Mouse (Mus musculus): ENCODE data around the gene Rxfp1. TPM values are rescaled to one million over a fixed set of nuclear protein-coding genes. Genes with fewer than 3 reads are reported as not detected.
"Not testable (repeated sequence)": the region's sequence is repeated elsewhere in the genome, so short reads cannot be mapped to it uniquely, and the experiment has no call there.

Rxfp1 gene
- total RNA-seq (2015; ENCODE audit: low replicate concordance) (not detected in 2 replicates), total RNA-seq (2017; ENCODE audit: low replicate concordance) (0.28 TPM in 1 of 2 replicates, not detected in the other)

DNA sequence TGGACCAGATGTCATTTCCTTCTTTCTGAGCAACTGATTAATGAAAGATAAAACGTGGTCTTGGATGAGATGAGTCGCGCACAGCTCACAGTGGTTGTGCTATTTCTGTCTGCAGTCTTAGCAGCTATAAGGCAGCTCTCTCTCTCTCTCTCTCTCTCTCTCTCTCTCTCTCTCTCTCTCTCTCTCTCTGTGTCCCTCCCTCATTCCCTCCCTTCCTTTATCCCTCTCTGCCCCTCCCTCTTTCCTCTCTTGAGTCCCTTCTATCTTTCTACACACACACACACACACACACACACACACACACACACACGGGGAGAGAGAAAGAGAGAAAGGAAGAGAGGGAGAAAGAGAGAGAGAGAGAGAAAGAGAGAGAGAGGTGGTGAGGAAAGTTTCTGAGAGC is at the start of gene Rxfp1:
Gene Rxfp1 (minus strand): TSS at position 101 of the 400 bp plus-strand sequence.
- no peak for ATAC-seq (replicated peaks; ENCODE audit: low FRiP score, poor library complexity, severe bottlenecking)

DNA sequence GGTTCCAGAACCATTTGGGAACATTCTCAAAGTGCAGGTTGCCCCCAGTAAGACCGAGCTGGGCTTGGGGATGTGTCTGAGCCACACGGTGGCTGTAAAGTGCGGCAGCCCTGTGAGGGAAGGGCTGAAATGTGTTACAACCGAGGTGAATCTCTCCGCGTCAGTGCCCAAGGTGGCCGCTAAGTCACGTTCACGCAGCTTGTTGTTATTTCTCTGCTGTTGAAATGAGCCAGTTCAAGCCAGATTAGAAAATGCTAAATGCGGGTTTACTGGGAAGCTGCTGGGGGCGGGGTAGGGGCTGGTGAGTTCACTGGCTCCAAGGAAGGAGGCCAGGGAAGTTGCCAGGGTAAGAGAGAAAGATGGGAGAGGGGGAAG is 46.7 kb upstream of the Rxfp1 start:
- ATAC-seq (replicated peaks; ENCODE audit: low FRiP score, poor library complexity, severe bottlenecking) = no peak

DNA sequence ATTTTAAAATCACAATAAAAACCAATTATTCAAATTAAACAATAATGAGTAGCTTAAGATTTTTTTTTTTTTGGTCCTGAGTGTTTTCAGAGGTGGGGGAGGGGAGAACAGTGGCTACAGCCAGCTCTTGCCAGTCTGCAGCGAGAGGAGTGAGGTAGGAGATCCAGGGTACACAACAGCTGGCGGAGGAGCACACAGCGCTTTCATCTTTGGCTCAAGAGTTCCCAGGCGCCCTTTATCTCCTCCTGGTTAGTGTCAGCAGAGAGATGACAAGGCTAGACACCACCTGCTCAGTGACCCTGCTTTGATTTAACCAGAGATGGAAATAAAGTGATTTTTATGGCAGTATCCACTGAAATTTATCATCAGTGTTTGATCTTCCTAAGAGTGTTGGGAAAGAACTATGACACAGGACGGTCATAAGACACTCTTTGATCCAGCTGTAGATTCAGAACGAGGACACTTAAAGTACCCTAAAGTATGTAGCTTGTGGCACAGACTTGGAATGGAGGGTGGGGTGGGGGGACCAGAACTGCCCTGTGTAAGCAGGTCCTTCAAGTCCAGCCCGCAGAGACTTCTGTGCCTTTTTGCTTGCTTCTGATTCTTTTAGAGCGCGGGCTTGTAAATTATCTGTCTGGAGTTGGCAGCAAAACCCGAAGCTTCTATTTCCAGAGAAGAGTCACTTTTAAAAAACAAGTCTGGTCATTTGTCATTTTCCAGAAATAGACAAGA is 46.1 kb upstream of the Rxfp1 start:
- ATAC-seq (replicated peaks; ENCODE audit: low FRiP score, poor library complexity, severe bottlenecking) = no peak

DNA sequence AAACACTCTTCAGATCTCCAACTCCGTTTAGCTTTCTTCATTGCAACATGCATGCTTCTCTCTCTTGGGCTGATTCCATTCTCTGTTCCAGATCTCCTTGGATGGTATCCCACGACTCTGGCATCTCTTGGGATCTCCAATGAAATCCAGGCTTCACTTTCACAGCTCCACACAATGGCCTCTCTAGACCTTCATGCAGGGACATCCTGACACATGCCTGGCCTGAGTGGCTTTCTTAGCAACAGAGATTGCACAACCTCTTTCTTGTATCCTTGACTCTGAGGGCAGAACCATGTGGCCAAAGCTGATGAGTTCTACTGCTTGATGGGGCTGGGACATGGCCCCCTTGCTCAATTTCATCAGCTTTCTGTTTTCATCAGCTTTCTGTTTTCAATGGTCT is 35.0 kb upstream of the Rxfp1 start:
- no peak for ATAC-seq (replicated peaks; ENCODE audit: low FRiP score, poor library complexity, severe bottlenecking)

DNA sequence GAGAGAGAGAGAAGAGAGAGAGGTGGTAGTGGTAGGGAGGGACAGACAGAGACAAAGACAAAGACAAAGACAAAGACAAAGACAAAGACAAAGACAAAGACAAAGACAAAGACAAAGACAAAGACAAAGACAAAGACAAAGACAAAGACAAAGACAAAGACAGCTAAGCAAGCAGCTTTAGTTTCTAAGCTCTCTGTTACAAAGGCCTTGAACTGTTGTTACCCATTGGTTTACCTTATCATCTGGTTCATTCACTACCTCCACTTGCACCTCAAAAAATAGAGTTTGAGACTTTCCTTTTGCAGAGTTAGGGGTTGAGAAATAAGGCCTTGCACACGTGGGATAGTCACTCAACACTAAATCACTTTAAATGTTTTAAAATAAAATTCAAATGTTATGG is 16.1 kb upstream of the Rxfp1 start:
- ATAC-seq (replicated peaks; ENCODE audit: low FRiP score, poor library complexity, severe bottlenecking) = no peak

DNA sequence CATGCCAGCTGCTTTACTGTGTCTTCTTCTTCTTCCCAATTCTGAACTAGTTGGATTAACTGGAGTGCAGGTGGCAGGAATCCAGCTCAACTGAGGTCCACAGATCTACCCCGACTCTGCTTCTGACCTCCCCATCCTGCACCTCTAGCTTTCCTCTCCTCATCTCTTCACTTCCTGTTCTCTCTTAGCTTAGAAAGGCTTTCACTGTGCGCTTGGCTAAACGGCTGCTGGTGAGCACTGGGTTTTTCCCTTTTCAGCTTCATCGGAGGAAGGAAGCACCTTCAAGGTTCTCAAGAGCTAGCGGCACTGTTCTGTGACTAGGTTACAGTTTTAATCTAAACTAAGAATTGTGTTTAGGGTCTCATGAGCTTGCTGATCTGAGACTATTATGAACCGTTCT is 8.9 kb upstream of the Rxfp1 start:
- ATAC-seq (replicated peaks; ENCODE audit: low FRiP score, poor library complexity, severe bottlenecking) = no peak

DNA sequence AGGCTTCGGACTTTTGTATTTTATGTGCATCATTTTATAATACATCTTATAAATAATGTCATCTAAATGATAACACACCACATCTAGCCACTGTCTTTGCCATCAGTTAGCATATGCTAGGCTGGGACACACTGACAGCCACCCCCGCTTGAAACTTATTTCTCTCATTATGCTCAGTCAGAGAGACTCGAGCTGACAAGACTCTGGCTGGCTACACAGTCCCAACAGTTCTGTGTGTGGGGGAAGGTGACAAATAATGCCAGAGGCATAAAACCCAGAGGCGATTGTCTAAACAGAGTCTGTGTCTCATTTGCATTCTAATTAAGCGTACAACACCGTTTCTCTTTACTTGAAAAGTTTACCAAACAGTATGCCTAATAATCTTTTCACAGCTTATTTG is 7.4 kb upstream of the Rxfp1 start:
- ATAC-seq (replicated peaks; ENCODE audit: low FRiP score, poor library complexity, severe bottlenecking) = no peak

DNA sequence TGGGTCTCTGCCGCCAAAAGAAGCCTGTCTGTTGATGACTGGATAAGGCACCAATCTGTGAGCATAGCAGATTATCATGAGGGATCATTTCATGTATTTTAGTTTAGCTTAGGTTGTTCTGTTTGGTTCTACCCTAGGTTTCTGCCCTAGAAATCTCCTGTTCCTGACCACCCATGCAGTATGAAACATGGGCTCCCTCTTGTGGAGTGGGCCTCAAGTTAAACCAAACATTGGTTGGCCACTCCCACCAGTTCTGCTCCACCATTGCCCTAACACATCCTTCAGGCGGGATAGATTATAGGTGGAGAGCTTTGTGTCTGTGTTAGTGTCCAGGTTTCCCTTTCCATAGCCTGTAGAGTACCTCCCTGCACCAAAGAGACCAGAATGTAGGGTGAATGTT is 6.7 kb upstream of the Rxfp1 start:
- no peak for ATAC-seq (replicated peaks; ENCODE audit: low FRiP score, poor library complexity, severe bottlenecking)

DNA sequence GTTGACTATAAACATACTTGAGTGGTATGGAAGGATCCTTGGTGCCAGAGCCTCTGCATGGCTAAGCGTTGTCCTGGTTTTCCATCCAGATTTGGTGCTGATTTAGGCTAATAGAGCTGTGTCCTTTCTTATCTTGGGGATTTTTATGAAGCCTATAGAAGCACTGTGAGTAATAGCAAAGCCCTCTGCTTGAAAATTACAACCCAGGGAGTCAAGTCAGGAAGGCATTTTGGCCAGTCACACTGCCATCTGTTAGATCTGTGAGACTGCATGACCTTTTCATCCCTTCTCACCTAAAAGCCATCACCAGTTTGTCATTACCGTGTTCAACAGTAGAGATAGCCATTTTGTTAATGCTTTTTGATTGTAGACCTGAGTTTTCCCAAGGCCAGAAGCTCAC is 2.7 kb upstream of the Rxfp1 start:
- ATAC-seq (replicated peaks; ENCODE audit: low FRiP score, poor library complexity, severe bottlenecking) = no peak

DNA sequence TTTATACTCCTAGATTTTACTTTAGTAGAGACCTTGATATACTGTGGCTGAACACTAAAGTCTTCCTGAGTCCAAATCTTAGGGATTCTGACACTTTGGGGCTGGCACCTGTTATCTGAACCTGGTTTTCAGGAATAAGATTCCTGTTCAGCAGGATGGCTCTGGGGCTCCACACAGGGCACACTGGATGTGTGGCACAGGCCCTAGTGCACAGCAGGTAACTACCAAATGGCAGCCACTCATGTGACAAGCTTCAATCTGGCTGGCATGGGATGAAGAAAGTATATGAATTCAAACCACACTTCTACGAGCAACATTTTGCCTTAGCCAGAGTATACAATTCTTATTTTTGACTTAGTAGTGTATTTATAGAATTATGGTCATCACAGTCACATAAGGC is 771 bp upstream of the Rxfp1 start:
- no peak for ATAC-seq (replicated peaks; ENCODE audit: low FRiP score, poor library complexity, severe bottlenecking)

DNA sequence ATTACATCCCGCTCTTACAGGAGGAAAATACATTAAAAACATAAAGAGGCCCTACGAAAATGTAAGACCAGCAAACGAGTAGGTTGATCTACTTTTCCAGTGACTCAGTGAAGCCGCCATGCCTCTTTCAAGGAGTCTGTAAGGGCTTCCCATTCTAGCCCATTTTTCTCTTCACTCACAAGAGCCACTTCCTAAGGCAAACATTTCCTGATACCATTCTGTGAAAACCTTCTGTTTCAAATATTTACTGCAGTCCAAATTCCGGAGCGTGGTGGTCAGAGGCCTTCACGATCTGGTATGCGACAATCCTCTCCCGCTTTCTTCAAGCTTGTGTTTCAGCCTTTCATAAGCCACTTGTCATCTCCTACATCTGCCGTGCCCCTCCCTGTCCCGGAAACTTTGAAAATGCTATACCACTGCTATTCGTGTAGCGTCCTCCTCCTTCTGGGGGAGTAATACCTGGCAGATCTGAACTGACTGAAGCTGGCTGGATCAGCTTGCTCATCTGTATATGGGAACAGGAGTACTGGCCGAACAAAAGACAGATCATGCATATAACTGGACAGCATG is 11.1 kb downstream of the Rxfp1 start:
- no peak for ATAC-seq (replicated peaks; ENCODE audit: low FRiP score, poor library complexity, severe bottlenecking)

DNA sequence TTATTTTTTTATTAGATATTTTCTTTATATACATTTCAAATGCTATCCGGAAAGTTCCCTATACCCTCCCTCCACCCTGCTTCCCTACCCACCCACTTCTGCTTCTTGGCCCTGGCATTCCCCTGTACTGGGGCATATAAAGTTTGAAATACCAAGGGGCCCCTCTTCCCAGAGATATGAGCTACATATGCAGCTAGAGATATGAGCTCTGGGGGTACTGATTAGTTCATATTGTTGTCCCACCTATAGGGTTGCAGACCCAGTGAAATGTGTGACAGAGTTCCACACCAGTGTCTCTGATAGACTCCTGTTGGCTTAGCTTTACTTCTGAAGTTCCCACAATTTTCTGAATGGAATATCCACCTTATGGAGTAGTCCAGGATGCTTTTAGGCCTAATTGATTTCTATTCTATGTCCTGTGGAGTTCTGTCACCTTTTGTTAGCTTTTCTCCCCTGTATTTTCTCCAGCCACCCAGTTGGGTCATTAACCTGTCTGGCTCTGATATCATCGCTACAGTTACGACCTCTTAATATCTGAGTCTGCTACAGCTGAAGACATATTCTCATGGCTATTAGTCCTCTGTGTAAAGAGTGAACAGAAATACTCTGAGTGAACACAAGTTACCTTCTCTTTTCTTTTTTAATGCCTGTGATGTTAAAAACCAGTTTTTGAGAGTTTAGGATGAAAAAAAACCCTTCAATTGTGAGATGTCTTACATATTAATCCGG is 16.8 kb downstream of the Rxfp1 start:
- no peak for ATAC-seq (replicated peaks; ENCODE audit: low FRiP score, poor library complexity, severe bottlenecking)

DNA sequence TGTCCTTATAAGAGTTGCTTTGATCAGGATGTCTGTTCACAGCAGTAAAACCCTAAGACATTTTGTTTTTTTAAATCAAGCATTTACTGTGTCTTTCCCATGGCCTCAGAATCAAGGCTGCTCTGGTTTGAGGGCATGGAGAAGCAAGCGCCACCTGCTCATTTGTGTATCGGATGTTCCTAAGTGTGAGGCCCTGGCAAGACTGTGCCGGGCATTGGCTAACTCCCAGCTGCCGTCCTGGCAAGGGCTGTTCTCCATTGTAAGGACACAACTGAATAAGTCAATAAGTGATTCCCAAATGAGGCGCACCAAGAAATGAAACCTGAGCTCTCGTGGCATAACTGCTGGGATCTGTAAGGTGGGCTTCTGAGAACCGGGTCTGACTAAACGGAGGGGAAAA is 31.2 kb downstream of the Rxfp1 start:
- ATAC-seq (replicated peaks; ENCODE audit: low FRiP score, poor library complexity, severe bottlenecking) = no peak

DNA sequence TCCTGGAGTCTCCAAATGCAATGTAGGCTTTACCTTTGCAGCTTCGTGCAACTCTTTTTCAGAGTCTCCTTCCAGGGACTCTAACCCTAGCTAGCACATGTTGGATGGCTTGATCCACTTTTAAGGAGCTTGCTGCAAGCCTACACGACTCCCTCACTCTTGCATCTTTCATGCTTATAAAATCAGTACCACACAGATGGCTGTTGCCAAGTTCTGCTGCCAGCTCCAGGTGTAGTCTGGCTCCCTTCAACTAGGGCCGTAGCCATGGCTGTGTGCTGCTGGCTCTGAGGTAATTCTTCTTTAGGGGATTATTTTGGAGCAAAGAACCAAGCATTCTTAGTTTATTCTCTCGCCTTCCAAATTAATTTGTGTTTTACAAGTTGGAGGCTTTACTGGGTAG is 34.5 kb downstream of the Rxfp1 start:
- ATAC-seq (replicated peaks; ENCODE audit: low FRiP score, poor library complexity, severe bottlenecking) = no peak

DNA sequence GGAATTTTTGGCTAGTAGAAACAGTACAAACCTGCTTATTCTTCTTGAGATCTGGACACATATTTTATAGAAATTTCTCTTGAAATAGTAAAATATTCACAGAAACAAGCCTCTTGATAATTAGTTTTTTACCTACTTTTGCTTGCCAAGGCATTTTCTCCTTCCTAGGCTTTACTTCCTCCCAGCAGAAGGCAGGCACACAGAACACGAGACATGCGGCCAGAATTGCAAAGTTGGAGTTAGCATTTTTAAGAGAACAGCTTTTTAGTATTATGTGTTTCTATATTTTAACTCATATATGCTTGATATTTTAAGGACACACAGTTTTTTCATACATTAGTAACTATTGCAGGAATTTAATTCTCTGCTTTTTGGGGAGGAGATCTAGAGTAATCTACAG is 45.7 kb downstream of the Rxfp1 start:
- ATAC-seq (replicated peaks; ENCODE audit: low FRiP score, poor library complexity, severe bottlenecking) = no peak

DNA sequence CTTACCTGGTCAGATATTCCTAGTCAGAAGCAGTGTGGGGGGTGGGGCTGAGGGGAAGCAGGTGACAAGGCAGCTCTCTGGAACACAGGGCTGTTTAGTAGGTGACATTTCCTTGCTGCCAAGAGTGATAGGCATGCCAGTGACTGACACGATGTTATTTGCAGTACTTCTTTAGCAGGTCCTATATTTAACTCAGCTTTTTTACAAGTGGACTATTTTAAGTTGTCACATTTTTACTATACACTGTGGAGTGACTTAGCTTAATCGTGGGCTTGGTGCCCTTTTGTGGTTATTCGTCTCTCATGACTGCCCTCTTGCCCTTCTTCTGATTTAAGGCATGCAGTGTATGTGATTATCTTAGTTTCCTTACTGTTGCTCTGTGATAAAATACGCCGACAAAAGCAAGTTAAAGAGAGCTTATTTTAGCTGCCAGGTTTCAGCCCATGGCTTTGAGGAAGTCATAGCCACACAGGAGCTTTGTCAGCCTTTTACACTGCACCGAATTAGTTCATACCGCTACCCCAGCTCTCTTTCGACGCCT is 47.5 kb downstream of the Rxfp1 start:
- no peak for ATAC-seq (replicated peaks; ENCODE audit: low FRiP score, poor library complexity, severe bottlenecking)

DNA sequence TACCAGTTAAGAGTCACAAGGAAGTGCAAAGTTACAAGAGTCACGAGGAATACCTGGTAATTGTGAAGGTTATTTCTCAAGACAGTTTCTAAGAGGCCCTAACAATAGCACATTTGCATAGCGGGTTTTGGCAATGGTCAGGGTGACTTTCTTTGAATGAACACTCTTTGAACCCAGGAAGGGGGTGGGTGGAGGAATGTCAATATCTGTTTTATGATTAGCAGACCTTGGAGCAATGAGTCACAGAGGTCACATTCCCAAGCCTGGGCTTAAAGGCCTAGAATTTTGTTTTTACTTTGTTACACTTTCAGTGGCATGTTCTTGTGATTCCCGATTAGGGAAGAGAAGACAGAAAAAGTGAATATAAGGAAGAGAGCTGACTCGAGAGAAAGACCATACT is 49.6 kb downstream of the Rxfp1 start:
- ATAC-seq (replicated peaks; ENCODE audit: low FRiP score, poor library complexity, severe bottlenecking) = not testable (repeated sequence)

DNA sequence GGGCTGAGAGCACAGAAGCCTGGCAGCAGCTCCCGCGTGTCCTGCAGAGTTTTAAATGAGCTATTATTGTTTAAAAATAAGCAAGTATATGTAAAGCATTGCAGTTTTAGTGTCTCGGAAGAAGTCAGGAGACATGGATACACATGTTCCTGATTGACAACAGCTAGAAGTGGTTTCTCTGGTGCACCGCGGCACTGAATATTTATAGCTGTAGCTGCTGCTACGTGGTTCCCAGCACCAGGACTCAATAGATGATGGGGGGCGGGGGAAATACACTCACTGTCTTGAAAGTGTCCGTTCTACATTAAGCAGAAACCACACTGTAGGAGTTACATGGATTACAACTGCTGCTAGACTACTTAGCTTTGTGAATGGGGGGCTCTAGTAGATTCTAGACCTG is 54.2 kb downstream of the Rxfp1 start:
- no peak for ATAC-seq (replicated peaks; ENCODE audit: low FRiP score, poor library complexity, severe bottlenecking)

DNA sequence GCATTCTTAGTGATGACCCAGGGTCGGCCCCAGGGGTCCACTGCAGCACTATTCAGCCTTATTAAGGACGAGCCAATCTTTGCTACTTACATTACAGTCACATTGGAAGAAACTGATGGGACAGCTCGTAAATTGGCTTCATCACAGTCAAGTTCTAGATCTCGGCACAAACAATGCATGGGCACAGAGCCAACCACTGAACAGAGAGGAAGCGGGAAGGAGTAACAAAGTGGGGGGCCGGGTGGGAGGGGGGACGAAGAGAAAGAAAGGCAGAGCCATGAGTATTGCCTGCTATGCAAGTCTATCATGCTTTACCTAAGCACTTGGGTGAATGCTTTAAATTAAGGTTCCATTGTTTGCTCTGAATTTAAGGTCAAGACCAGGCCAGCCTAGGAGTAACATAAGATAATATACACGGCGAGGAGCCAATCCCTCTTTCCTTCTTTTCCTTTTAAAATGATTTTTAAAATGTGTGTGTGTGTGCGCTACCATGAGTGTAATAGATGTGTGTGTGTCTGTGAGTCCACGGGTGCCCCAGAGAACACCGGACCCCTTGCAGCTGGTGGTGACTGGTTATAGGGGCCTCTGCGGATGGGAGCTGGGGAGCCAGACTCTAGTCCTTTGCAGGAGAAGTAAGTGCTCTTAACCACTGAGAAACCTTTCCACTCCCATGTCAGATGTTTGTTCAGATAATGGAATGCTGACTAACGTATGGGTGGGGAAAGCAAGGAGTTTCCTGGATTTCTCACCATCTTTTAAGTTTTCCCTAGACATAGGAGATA is 55.1 kb downstream of the Rxfp1 start:
- ATAC-seq (replicated peaks; ENCODE audit: low FRiP score, poor library complexity, severe bottlenecking) = no peak

DNA sequence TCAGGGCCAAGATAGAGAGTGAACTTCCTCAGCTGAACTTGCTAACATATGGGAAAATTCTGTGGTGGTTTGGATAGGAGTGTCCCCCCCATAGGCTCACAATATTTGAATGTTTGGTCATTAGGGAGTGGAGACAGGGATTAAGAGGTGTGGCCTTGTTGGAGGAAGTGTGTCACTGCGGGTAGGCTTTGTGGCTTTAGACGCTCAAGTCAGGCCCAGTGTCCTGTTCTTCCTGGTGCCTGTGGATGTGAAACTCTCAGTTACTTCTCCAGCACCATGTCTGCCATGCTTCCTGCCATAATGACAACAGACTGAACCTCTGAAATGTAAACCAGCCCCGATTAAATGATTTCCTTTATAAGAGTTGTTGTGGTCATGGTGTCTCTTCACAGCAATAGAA is 61.3 kb downstream of the Rxfp1 start:
- ATAC-seq (replicated peaks; ENCODE audit: low FRiP score, poor library complexity, severe bottlenecking) = no peak

All from erythroblast, adult 5-6 weeks (primary cell).